Mouse (Mus musculus): ENCODE measurements at regions not wholly inside any gene's neighbourhood (a gene's known extent, or its start where the extent isn't known, plus 50 kb on each side); places are given as distances from the start of the nearest gene placed in this dataset.

DNA sequence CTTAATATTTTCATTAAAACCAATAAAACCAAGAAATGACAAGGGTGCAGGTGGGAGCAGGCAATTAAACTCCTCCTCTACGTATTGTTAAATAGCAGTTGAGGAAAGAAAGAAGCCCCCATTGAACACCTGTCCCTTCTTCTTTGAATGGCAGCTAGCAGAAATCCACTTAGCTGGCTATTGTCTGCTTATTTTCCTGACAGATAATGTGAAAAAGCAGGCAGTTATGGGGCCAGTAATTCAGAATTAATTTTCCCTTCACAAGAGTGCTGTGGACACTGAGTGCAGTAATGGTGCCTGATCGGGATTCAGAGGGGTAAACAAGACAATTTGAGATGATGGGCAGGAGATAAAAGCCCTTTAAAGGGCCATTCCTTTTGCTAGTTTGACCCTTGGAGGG, 602.5 kb upstream of the Tle4 start:
- H3K9me3 ChIP-seq, result no peaks in the 10 kb centered on the region
- DNase-seq (ENCODE audit: low spot score), result no peak
- no peak overlapping the region for H3K4me3 ChIP-seq
- no peaks in the 10 kb centered on the region for H3K36me3 ChIP-seq
- H3K27me3 ChIP-seq (ENCODE audit: insufficient read depth, poor library complexity, severe bottlenecking), result no peaks in the 10 kb centered on the region
- no peaks in the 10 kb centered on the region for H3K4me1 ChIP-seq
- no peak overlapping the region for H3K27ac ChIP-seq
- WGBS, result 67% methylated on average over 2 of the region's 2 CpGs

DNA sequence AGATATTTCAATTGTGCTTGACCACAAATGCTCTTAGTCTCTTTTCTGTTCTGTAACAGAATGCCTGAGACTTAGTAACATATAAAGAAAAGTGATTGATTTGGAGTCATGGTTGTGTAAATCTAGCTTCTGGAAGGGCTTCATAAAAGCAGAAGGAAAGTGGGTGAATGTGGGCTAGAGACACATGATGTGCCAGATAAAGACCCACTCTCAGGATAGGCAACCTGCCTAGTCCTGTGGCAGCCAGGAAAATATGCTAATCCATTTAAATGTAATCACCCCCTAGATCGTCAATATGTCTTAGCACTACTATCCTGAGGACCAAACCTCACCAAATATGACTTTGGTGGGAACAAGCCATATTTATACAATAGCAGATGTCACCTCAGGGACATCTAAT, 601.8 kb upstream of the Tle4 start:
- Histone ChIP-seq H3K4me3 (no peak overlapping the region), H3K27ac (no peak overlapping the region), H3K9me3 (no peaks in the 10 kb centered on the region), H3K27me3 (ENCODE audit: insufficient read depth, poor library complexity, severe bottlenecking) (no peaks in the 10 kb centered on the region), H3K4me1 (no peaks in the 10 kb centered on the region), H3K36me3 (no peaks in the 10 kb centered on the region)
- WGBS, result 66% methylated on average over 1 of the region's 1 CpGs
- no peak for DNase-seq (ENCODE audit: low spot score)

DNA sequence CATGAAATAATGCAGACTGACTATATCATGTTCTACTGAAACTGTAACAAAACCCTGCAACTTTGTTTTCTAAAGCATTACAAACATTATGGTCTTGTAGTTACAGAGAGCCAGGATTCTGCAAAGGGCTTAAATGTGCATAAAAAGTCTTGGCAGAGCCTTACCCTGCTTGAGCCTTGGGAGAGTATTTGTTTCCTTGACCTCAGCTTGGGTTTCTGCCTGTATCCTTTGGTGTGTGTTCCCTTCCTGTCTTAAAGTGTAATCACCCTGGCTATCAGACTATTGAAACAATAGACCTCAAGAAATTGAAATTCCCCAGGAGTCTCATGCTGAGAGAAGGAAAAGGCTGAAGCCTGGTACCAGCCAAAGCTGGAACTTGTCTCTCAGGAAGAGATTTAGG, 577.4 kb upstream of the Tle4 start:
- Histone ChIP-seq H3K27me3 (ENCODE audit: insufficient read depth, poor library complexity, severe bottlenecking) (no peaks in the 10 kb centered on the region), H3K27ac (no peak overlapping the region), H3K4me1 (no peaks in the 10 kb centered on the region), H3K36me3 (no peaks in the 10 kb centered on the region), H3K4me3 (no peak overlapping the region), H3K9me3 (no peaks in the 10 kb centered on the region)
- DNase-seq (ENCODE audit: low spot score), result no peak

DNA sequence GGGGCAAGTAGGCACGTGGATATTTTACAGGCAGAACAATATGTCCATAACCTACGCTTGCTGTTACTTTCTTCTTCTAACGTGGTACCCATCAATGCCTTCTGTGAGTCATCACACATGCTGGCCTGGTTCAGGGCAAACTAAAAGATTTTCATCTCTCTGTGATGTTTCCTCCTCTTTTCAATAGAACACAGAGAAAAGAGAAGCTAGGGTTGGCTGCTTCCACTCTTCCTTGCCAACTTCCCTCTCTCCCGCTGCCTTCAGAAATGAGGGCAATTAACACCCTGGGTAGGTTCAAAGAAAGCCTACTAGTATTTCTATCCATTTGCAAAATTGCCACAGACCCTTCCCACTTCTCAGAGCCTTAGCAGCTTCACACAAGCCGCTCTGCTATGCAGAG, 575.5 kb upstream of the Tle4 start:
- no peaks in the 10 kb centered on the region for H3K4me1 ChIP-seq
- H3K27me3 ChIP-seq (ENCODE audit: insufficient read depth, poor library complexity, severe bottlenecking), result no peaks in the 10 kb centered on the region
- H3K4me3 ChIP-seq, result no peak overlapping the region
- no peaks in the 10 kb centered on the region for H3K9me3 ChIP-seq
- no peaks in the 10 kb centered on the region for H3K36me3 ChIP-seq
- no peak overlapping the region for H3K27ac ChIP-seq
- WGBS, result 36% methylated on average over 5 of the region's 5 CpGs
- no peak for DNase-seq (ENCODE audit: low spot score)

DNA sequence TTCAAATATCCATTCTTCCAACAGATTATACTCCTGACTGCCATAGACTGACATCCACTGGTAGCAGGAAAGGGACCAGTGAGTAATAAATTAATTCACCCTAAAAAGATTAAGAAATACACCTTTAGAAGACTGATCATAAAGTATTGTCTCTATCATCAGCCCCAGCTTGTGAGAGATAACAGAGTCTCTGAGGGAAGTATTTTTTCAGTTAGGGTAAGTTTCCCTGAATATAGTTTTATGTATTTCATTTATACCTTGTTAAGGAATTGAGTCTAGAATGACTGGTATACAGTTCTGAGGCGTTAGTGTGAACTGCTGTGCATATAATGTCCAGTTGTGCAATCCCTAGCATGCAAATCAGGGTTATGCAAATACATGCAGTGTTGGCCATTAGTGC, 569.3 kb upstream of the Tle4 start:
- Histone ChIP-seq H3K27me3 (ENCODE audit: insufficient read depth, poor library complexity, severe bottlenecking) (no peaks in the 10 kb centered on the region), H3K36me3 (no peaks in the 10 kb centered on the region), H3K4me1 (no peaks in the 10 kb centered on the region), H3K9me3 (no peaks in the 10 kb centered on the region), H3K4me3 (no peak overlapping the region), H3K27ac (no peak overlapping the region)
- DNase-seq (ENCODE audit: low spot score), result no peak
- 86% methylated on average over 1 of the region's 1 CpGs for WGBS

DNA sequence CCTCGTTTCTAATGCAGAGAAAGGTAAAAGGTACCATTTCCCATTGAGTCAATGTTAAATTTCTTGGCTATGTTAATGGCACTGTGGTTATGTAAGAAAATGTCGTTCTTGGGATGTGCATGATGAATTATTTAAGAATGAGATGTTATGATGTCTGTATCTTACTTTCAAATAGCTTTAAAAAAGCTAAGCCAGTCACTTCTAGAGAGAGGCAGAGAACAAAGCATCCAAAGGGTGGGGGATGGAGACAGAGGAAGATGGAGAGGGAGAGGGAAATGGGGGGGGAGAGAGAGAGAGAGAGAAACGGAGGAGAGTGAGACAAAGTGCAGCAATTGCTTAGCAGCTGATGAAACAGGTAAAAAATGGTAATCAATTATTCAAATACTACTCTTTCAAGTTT, 562.8 kb upstream of the Tle4 start:
- no peak overlapping the region for H3K4me3 ChIP-seq
- H3K4me1 ChIP-seq, result no peaks in the 10 kb centered on the region
- H3K27ac ChIP-seq, result no peak overlapping the region
- 60% methylated on average over 3 of the region's 3 CpGs for WGBS
- H3K27me3 ChIP-seq (ENCODE audit: insufficient read depth, poor library complexity, severe bottlenecking), result no peaks in the 10 kb centered on the region
- no peaks in the 10 kb centered on the region for H3K36me3 ChIP-seq
- no peaks in the 10 kb centered on the region for H3K9me3 ChIP-seq
- DNase-seq (ENCODE audit: low spot score), result no peak

DNA sequence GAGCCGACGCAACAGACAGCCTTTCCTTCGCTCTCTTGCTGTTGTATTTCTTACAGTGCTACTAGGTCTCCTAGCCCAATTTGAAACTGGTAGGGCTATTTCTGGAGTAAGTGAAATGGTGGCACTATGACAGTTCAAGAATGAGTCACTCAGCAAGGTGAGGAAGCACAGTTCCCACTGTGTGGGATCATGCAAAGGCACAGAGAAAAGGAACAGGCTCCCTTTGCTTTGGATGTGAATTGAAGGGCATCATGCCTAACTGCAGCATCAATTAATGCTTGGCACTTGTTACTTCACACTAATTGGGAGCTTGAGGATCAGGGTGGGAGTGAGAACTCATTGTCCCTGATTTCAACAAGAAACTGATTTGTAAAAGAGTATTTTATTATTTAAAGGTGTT, 560.8 kb upstream of the Tle4 start:
- Histone ChIP-seq H3K27ac (no peak overlapping the region), H3K36me3 (no peaks in the 10 kb centered on the region), H3K27me3 (ENCODE audit: insufficient read depth, poor library complexity, severe bottlenecking) (no peaks in the 10 kb centered on the region), H3K4me1 (no peaks in the 10 kb centered on the region), H3K4me3 (no peak overlapping the region), H3K9me3 (no peaks in the 10 kb centered on the region)
- no peak for DNase-seq (ENCODE audit: low spot score)
- 88% methylated on average over 3 of the region's 3 CpGs for WGBS

DNA sequence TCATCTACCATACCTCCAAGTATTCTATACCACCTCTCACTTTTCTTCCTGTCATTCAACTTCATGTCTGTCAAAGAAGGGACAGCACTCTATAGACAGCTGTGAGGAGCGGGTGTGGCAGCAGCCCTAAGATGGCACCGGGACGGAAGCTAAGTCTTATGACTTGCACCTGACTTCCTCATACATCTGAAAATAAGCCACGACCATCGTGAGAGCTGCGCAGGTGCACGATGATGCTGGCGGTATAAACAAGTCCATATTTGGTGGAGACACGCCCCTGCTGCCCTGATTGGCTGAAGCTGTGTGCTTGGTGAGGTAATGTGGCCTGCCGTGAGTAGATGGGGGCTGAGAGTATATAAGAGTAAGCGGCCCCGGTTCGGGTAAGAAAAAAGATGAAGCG, 560.3 kb upstream of the Tle4 start:
- H3K9me3 ChIP-seq, result no peaks in the 10 kb centered on the region
- no peak overlapping the region for H3K4me3 ChIP-seq

DNA sequence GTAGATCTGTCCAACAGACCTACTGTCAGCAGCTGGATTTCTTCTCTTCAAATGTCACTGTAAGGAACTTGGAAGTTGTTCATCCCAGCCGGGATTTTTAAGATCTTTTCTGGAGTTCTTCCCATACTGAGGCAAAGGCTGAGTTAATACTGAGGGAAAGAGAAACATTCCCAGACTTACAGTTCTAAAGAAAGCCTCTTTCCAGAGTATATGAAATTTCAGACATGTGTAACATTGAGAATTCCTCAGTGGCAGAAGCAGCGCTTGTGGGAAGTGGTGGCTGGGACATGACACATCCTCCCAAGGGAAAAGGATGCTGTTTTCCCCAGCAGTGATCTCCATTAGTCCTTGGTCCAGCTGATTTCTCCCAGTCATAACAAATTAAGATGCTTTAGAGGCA, 556.8 kb upstream of the Tle4 start:
- WGBS, result 66% methylated on average over 2 of the region's 2 CpGs
- H3K36me3 ChIP-seq, result no peaks in the 10 kb centered on the region
- no peak for DNase-seq (ENCODE audit: low spot score)
- no peak overlapping the region for H3K27ac ChIP-seq
- H3K4me3 ChIP-seq, result no peak overlapping the region
- H3K4me1 ChIP-seq, result no peaks in the 10 kb centered on the region
- H3K27me3 ChIP-seq (ENCODE audit: insufficient read depth, poor library complexity, severe bottlenecking), result no peaks in the 10 kb centered on the region
- H3K9me3 ChIP-seq, result no peaks in the 10 kb centered on the region

More for the DNA sequence above, 560.3 kb upstream of the Tle4 start:
- Histone ChIP-seq H3K27ac (no peak overlapping the region), H3K4me1 (no peaks in the 10 kb centered on the region), H3K36me3 (no peaks in the 10 kb centered on the region), H3K27me3 (ENCODE audit: insufficient read depth, poor library complexity, severe bottlenecking) (no peaks in the 10 kb centered on the region)
- 74% methylated on average over 14 of the region's 14 CpGs for WGBS
- DNase-seq (ENCODE audit: low spot score), result no peak

DNA sequence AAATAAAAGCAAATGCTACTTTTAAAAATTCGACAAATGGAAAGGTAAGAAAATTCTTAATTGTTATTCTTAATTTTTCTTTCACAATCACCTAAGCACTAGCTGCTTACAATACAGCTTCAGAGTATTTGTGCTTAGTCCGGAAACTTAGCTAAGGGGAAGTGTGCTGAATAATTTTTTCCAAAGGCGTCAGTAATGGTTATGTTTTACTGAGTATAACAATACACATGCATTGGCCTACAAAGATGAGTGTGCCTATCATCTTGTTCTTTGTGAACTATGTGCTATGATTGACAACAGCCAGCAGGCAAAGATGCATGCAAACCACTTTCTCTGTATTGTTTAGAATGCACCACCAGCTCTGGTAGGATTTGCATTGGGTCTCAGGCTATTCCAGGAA, 548.5 kb upstream of the Tle4 start:
- Histone ChIP-seq H3K27me3 (ENCODE audit: insufficient read depth, poor library complexity, severe bottlenecking) (no peaks in the 10 kb centered on the region), H3K36me3 (no peaks in the 10 kb centered on the region), H3K4me1 (0 out of 2 replicates have a peak, but pooled peaks cover 5% of the 10 kb centered on the region), H3K27ac (no peak overlapping the region), H3K4me3 (no peak overlapping the region), H3K9me3 (no peaks in the 10 kb centered on the region)
- no peak for DNase-seq (ENCODE audit: low spot score)
- WGBS, result 80% methylated on average over 3 of the region's 3 CpGs

DNA sequence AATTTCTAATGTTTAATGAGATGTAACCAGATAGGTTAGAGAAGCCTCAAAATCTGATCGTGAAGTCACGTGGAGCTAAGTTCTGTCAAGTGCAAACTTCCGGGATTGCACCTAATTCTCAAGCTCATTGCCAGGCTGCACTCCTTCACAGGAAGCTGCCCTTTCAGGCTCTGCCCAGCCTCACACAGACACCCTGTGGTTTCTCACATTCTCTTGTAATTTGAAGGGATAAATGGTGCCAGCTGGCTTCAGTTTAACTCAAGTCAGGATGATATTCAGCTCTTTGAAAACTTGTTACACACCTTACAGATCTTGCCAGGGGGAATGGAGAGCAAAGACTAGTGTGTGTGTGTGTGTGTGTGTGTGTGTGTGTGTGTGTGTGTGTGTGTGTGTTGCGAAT, 529.3 kb upstream of the Tle4 start:
- no peaks in the 10 kb centered on the region for H3K4me1 ChIP-seq
- 39% methylated on average over 4 of the region's 4 CpGs for WGBS
- H3K9me3 ChIP-seq, result no peaks in the 10 kb centered on the region
- no peaks in the 10 kb centered on the region for H3K36me3 ChIP-seq
- no peak overlapping the region for H3K4me3 ChIP-seq
- no peak for DNase-seq (ENCODE audit: low spot score)
- no peak overlapping the region for H3K27ac ChIP-seq
- no peaks in the 10 kb centered on the region for H3K27me3 ChIP-seq (ENCODE audit: insufficient read depth, poor library complexity, severe bottlenecking)

DNA sequence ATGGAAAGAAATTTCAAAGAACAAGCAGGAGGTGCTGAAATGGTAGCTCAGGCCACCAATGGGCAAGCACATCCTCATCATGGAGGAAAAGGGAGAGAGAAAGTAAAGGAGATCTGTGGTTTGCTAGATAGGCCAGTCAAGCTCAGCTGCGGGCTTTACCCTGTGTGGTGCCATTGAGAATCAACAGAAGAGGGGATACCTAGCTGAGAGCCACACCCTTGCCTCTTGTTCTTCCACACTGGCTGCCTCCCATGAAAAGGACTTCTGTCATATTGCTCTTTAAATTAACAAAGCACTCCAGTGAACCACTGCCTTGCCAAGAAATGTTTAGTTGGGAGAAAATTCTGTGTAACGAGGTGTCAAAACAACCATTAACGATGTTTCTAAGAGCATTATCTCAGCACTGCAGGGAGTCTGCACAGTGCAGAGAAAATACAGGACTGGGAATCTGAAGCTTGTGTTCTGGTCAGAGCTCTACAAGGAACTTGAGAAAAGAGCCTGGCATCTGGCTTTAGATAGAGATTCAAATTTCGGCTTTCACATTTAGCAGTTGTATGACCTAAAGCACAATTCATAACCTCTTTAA, 510.7 kb upstream of the Tle4 start:
- no peak overlapping the region for H3K27ac ChIP-seq
- H3K27me3 ChIP-seq (ENCODE audit: insufficient read depth, poor library complexity, severe bottlenecking), result no peaks in the 10 kb centered on the region
- H3K9me3 ChIP-seq, result no peaks in the 10 kb centered on the region
- H3K4me1 ChIP-seq, result no peaks in the 10 kb centered on the region
- H3K36me3 ChIP-seq, result no peaks in the 10 kb centered on the region
- no peak for DNase-seq (ENCODE audit: low spot score)
- H3K4me3 ChIP-seq, result no peak overlapping the region
- WGBS, result 68% methylated on average over 4 of the region's 4 CpGs

DNA sequence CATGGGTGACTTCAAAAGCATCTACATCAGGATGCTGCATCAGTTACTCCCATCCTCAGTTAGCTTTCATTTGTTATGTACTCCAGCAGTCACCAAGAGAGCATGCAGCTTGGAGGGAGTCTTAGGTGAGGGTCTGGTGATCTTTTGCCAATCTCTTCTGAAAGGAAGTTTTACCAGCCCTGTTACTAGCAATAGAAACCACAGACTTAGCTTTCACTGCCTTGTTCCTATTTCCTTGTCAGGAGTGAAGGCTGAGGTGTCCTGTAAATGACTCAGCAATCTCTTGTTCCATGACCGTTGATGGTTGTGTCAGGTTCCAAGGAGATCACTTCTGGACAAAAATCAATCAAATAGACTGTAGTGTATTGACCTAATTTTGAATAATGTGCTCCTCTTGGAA, 497.2 kb upstream of the Tle4 start:
- DNase-seq (ENCODE audit: low spot score), result no peak
- WGBS, result 74% methylated on average over 1 of the region's 1 CpGs
- Histone ChIP-seq H3K4me3 (no peak overlapping the region), H3K27me3 (ENCODE audit: insufficient read depth, poor library complexity, severe bottlenecking) (no peaks in the 10 kb centered on the region), H3K27ac (no peak overlapping the region), H3K36me3 (no peaks in the 10 kb centered on the region), H3K4me1 (no peaks in the 10 kb centered on the region), H3K9me3 (no peaks in the 10 kb centered on the region)

DNA sequence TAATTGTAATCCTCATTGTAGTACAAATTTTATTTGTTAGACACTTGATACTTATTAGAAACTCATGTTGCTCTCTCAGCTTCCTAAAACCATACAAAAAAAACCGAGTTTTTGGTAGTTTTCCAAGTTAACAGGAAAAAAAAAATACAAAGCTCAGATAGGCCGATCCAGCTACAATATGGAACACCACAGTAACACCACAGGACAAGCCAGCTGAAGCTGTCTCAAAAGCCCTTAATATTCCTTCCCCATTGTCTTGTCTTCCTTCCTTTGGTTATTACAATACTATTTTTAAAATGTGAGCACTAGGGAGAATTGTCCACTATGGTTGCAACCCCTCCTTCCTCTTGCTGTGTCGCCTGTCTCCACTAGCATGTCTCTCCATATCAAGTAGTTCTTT, 495.7 kb upstream of the Tle4 start:
- no peak overlapping the region for H3K27ac ChIP-seq
- no peak for DNase-seq (ENCODE audit: low spot score)
- no peaks in the 10 kb centered on the region for H3K27me3 ChIP-seq (ENCODE audit: insufficient read depth, poor library complexity, severe bottlenecking)
- no peak overlapping the region for H3K4me3 ChIP-seq
- no peaks in the 10 kb centered on the region for H3K4me1 ChIP-seq
- no peaks in the 10 kb centered on the region for H3K36me3 ChIP-seq
- WGBS, result 72% methylated on average over 3 of the region's 3 CpGs
- no peaks in the 10 kb centered on the region for H3K9me3 ChIP-seq
